Mouse (Mus musculus) megakaryocyte-erythroid progenitor cell, adult 5 weeks (primary cell): ENCODE data around the gene Scamp2. TPM values are rescaled to one million over a fixed set of nuclear protein-coding genes. Genes with fewer than 3 reads are reported as not detected.

Source experiments
- polyA plus RNA-seq: library from polyadenylated mRNA; stranded (reverse); fragments of >175 nt; gene quantifications from 2 replicates; pipeline ENCODE4 v1.2.3, GENCODE M21; 2012

Gene Scamp2
- polyA plus RNA-seq: 39.3 and 40.6 TPM in 2 replicates

DNA sequence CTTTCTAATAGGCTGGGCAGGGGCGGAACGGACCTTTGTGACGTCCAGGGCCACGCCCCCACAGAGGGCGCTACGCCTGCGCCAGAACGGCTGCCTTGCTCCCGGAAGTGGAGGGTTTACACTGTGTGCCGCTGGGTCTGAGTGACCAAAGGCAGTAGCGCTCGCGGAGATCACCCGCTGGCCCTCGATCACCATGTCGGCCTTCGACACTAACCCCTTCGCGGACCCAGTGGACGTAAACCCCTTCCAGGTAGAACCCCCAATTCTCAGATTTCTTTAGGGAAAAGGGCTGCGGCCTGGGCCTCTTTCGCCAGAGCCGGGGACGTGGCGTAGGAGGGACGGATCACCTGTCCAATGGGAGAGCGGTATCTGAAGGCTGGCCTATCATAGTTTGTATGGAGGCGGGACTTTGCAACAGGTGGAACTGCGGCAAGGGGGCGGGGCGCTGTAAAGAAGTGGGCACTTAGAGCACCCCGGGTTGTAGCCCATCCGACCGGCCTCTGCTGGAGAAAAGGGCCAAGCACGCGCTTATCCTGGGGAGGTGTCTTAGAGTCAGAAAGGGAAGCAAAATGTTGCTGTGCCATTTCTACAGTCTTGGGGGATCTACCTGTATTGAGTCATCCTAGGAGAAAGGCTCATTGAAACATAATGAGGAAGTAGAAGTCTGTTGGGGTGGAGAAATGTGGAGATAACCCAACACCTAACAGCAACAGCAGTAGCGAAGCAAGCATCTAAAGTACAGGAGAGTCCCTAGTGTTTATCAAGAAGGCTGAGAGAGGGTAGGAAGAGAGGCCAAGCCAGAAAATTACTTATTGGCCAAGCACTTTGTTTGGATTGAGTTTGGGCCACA, at the start of gene Scamp2:
Scamp2 (plus strand) TSS at position 83 of the 850 bp plus-strand sequence.

GRCm38 (mm10) chr9:57521056-57521911, 39.5 kb upstream of the Scamp2 start, which contains the start of gene Cox5a:
Gene Cox5a, plus strand, starts transcription at chr9:57521274.

DNA sequence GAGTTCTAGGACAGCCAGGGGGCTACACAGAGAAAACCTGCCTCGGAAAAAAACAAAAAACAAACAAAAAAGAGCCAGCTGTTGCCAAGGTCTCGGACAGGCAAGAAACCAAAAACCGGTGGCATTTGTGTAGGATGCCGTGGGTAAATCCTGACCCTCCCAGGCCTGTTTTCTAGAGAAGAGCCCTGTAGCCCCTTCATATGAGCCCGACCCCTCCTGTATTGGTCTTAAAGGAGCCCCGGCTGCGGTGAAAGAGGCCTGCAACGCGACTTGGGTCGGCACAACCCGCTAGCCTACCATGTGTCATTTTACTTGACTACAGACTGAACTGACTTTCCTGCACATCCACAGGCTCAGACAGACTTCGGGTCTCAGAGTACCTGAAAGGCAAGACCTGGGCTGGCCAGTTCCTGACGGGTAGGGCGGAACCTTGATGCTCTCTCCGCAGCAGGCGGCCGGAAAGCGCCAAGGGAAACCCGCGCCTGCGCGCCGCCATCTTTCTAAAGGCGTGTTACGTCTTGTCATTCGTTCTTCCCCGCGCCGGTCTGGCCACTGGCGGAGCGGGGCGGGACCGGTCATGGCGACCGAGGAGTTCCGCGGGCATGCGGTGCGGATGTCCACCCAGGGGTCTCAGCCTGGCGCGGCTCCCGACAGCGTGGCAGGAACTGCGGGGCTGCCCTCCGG, 23.6 kb upstream of the Scamp2 start, which contains the start of gene Fam219b:
Fam219b (plus strand) TSS at position 485 of the 684 bp plus-strand sequence.

GRCm38 (mm10) chr9:57552139-57552887, 8.4 kb upstream of the Scamp2 start, which contains the start of gene Mpi:
Gene Mpi, minus strand, starts transcription at chr9:57552763.

DNA sequence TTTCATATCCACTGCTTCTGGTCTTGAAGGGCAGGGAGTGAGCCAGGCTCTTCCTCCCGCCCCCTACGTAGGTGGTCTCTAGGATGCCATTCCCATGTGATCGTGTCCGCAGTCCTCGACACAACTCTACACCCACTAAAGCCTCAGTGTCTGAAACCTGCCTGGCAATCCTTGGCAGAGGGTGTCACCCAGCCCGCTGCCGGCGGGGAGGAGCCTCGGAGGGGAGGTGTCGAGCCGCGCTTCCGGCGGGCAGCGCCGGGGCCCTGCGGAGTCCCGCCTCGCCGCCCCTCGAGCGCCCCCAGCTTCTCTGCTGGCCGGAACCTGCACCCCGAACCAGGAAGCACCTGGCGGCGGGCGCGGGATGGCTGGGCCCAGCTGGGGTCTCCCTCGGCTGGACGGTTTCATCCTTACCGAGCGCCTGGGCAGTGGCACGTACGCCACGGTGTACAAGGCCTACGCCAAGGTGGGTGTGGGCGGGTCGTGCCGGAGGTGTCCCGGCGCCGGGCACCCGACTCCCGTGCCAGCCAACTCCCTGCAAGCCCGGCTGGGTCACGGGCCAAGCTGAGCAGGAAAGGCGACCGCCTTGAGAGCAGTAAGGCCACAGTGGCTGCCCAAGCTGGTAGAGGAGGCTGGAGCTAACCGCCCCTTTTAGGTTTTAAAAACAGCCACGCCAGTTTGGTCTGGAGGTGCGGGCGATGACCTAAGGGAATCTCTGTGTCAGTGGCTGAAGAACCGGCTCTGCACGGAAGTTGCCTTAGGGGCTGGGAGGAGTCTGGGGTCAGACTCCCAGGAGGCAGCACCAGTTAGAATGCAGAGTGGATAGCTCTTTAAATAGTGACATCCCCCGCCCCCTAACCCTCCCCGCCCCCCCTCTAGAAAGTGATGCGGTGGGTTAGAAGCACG, 28.7 kb downstream of the Scamp2 start, which contains the start of gene Ulk3:
Ulk3 (plus strand) TSS at position 229 of the 903 bp plus-strand sequence.

DNA sequence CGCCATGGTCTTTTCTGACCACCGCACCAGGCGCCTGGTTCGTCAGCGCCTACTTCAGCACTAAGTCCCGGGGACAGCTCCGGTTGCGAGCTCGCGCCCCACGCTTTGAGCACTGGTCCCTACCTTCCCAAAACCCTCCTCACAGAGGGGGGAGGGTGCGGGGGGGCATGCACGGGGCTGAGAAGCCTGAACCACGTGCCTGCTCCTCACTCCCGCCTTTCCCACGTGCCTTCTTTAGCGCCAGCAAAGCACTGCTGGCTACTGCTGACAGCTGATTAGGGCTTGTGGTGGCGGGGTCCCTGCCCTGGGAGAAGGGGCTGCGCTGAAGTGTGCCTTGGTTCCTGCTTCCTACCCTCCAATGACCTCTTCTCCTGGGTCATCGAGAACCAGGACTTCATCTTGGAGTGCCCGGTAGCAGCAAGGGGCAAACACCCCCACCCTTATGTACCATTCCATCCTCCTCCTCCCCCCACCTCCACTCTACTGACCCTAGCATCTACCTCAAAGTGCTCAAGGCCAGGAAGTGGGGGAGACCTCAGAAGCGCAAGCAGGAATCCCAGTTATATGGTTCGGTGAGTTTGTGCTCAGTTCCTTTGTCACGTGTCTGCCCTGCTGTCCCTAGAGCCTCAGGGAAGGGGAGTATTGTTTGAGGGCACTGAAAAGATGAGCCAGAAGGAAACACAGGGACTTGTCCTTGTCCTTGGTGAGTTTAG, 45.6 kb downstream of the Scamp2 start, which contains the start of gene Cplx3:
Cplx3 (minus strand) TSS at position 143 of the 713 bp plus-strand sequence.

GRCm38 (mm10) chr9:57620674-57621073, 59.9 kb downstream of the Scamp2 start, which contains the start of gene Lman1l:
Gene Lman1l, minus strand, starts transcription at chr9:57620774.

Other genes with a start within 250 kb of the Scamp2 start
- gene Ppcdc, start 120.8 kb upstream of the Scamp2 start, polyA plus RNA-seq: 5.8 and 6.9 TPM in 2 replicates
- gene Scamp5, start 92.9 kb upstream of the Scamp2 start, polyA plus RNA-seq: 0.84 and 2.5 TPM in 2 replicates
- 0.13 and 0.38 TPM in 2 replicates for gene Rpp25, start 56.9 kb upstream of the Scamp2 start, polyA plus RNA-seq
- 434 and 534 TPM in 2 replicates for gene Cox5a, start 39.7 kb upstream of the Scamp2 start, polyA plus RNA-seq
- gene Fam219b, start 23.4 kb upstream of the Scamp2 start, polyA plus RNA-seq: 10.4 and 14.8 TPM in 2 replicates
- gene Mpi, start 8.2 kb upstream of the Scamp2 start, polyA plus RNA-seq: 6.2 and 8.3 TPM in 2 replicates
- gene Ulk3, start 28.5 kb downstream of the Scamp2 start, polyA plus RNA-seq: 3.7 and 5.0 TPM in 2 replicates
- gene Cplx3, start 45.3 kb downstream of the Scamp2 start, polyA plus RNA-seq: 0.16 TPM in 1 of 2 replicates, not detected in the other
- gene Lman1l, start 59.8 kb downstream of the Scamp2 start, polyA plus RNA-seq: not detected in 2 replicates
- 284 and 309 TPM in 2 replicates for gene Csk, start 92.7 kb downstream of the Scamp2 start, polyA plus RNA-seq
- not detected in 2 replicates for gene Cyp1a2, start 122.8 kb downstream of the Scamp2 start, polyA plus RNA-seq
- gene Cyp1a1, start 127.0 kb downstream of the Scamp2 start, polyA plus RNA-seq: 0.08 and 0.12 TPM in 2 replicates
- gene Edc3, start 147.6 kb downstream of the Scamp2 start, polyA plus RNA-seq: 11.6 and 12.9 TPM in 2 replicates
- gene Clk3, start 204.9 kb downstream of the Scamp2 start, polyA plus RNA-seq: 70.6 and 84.9 TPM in 2 replicates